Mouse (Mus musculus): ENCODE measurements around the gene 4930572O03Rik. TPM values are rescaled to one million over a fixed set of nuclear protein-coding genes. Genes with fewer than 3 reads are reported as not detected.
"Not testable (repeated sequence)": the region's sequence is repeated elsewhere in the genome, so short reads cannot be mapped to it uniquely, and the experiment has no call there.

The 4930572O03Rik gene
- polyA plus RNA-seq, 1 experiment from 2014 or later = not detected

DNA sequence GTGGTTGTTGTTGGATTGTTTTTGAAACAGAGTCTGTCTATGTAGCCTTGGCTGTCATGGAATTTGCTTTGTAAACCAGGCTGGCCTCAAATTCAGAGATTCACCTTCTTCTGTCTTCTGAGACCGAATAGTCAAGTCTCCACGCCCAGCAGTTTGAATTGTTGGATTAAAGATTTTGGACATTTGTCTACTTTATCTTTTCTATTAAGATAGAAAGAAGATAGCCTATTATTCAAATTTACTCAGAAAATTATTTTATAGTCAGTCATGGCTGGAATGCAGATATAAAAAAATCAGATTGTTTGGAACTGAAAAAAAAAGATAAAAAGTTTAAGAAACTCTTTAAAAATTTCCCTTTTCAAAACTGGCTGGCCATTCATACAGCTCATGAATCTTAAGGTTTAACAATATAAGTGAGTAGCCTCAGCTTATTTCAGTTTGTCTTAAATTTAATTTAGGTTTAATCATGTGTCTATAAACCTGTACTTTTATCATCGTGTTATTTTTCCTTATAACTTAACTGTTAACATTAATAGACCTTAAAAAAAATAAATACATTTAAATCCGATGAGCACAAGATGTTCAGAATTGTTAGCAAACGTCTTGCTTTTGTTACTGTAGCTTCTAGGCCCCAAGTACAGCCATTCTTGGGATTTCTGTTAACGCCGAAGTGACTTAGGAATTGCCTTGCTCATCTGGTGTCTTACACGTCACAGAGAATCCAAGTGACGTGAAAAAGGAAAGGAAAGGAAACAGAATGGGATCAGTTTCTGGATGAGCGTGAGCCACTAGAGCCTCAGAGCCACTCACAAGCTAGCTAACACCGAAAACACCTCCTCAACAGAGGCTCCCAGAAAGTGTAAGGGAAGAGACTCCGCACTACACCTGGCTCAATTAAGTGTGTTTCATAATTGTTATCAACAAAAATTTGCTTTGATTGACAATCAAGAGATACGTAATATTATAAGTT, 23.4 kb upstream of the 4930572O03Rik start:
- not testable (repeated sequence) for H3K4me1 ChIP-seq (ENCODE audit: control insufficient read depth, insufficient read depth, low read length); H3K36me3 ChIP-seq (ENCODE audit: control insufficient read depth, insufficient read depth, low read length); H3K9me3 ChIP-seq (ENCODE audit: control insufficient read depth, low read length); H3K4me2 ChIP-seq (ENCODE audit: low read depth, low read length); H3K27me3 ChIP-seq (ENCODE audit: control insufficient read depth, insufficient read depth, low read length); H3K9ac ChIP-seq (replicated peaks; ENCODE audit: low read depth, low read length); H3K27ac ChIP-seq (ENCODE audit: low read depth, low read length); H3K4me3 ChIP-seq (ENCODE audit: low read depth, low read length)
- peak; percentile 71 for ATAC-seq (ENCODE audit: low read depth)
- 72% methylated on average over 13 of the region's 13 CpGs for WGBS

- H3K27me3 ChIP-seq (ENCODE audit: control insufficient read depth, insufficient read depth, low read length); ATAC-seq (ENCODE audit: low read depth); H3K4me1 ChIP-seq (ENCODE audit: control insufficient read depth, insufficient read depth, low read length); H3K27ac ChIP-seq (ENCODE audit: low read depth, low read length); H3K4me3 ChIP-seq (ENCODE audit: low read depth, low read length); H3K4me2 ChIP-seq (ENCODE audit: low read depth, low read length); H3K9ac ChIP-seq (replicated peaks; ENCODE audit: low read depth, low read length); H3K9me3 ChIP-seq (ENCODE audit: control insufficient read depth, low read length); H3K36me3 ChIP-seq (ENCODE audit: control insufficient read depth, insufficient read depth, low read length): not testable (repeated sequence)
- WGBS = 68% methylated on average over 2 of the region's 2 CpGs
Measured at GRCm38 (mm10) chr5:15678907-15679306, 22.0 kb upstream of the 4930572O03Rik start.

DNA sequence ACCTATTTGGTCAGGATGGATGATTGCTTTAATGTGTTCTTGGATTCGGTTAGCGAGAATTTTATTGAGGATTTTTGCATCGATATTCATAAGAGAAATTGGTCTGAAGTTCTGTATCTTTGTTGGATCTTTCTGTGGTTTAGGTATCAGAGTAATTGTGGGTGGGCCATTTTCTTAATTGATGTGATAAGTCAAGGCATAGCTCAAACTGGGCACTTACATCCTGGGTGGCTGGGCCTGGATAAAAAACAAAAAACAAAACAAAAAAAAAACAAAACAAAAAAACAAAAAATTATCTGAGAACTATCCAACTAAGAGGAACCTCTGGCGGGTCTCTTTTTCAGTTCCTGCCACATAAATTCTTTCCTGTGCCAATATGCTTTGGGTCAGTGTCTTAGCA, 20.9 kb upstream of the 4930572O03Rik start:
- H3K9me3 ChIP-seq (ENCODE audit: control insufficient read depth, low read length); H3K4me2 ChIP-seq (ENCODE audit: low read depth, low read length); H3K27ac ChIP-seq (ENCODE audit: low read depth, low read length); H3K36me3 ChIP-seq (ENCODE audit: control insufficient read depth, insufficient read depth, low read length); H3K9ac ChIP-seq (replicated peaks; ENCODE audit: low read depth, low read length); H3K4me1 ChIP-seq (ENCODE audit: control insufficient read depth, insufficient read depth, low read length); H3K27me3 ChIP-seq (ENCODE audit: control insufficient read depth, insufficient read depth, low read length); H3K4me3 ChIP-seq (ENCODE audit: low read depth, low read length): not testable (repeated sequence)
- WGBS = 81% methylated on average over 2 of the region's 4 CpGs
- ATAC-seq (ENCODE audit: low read depth) = peak; percentile 61; the same call in 1 of the 2 replicates

- H3K4me2 ChIP-seq (ENCODE audit: low read depth, low read length); H3K9ac ChIP-seq (replicated peaks; ENCODE audit: low read depth, low read length); H3K27me3 ChIP-seq (ENCODE audit: control insufficient read depth, insufficient read depth, low read length); H3K4me1 ChIP-seq (ENCODE audit: control insufficient read depth, insufficient read depth, low read length); H3K9me3 ChIP-seq (ENCODE audit: control insufficient read depth, low read length); H3K36me3 ChIP-seq (ENCODE audit: control insufficient read depth, insufficient read depth, low read length); H3K27ac ChIP-seq (ENCODE audit: low read depth, low read length); H3K4me3 ChIP-seq (ENCODE audit: low read depth, low read length): not testable (repeated sequence)
- WGBS = 92% methylated on average over 5 of the region's 8 CpGs
- ATAC-seq (ENCODE audit: low read depth) = peak; percentile 61
Measured at GRCm38 (mm10) chr5:15674429-15675244, 17.8 kb upstream of the 4930572O03Rik start.

GRCm38 (mm10) chr5:15673989-15674388, 17.1 kb upstream of the 4930572O03Rik start:
- H3K27ac ChIP-seq (ENCODE audit: low read depth, low read length); H3K4me1 ChIP-seq (ENCODE audit: control insufficient read depth, insufficient read depth, low read length); H3K9ac ChIP-seq (replicated peaks; ENCODE audit: low read depth, low read length); ATAC-seq (ENCODE audit: low read depth); H3K4me3 ChIP-seq (ENCODE audit: low read depth, low read length); H3K36me3 ChIP-seq (ENCODE audit: control insufficient read depth, insufficient read depth, low read length); H3K9me3 ChIP-seq (ENCODE audit: control insufficient read depth, low read length); H3K4me2 ChIP-seq (ENCODE audit: low read depth, low read length); H3K27me3 ChIP-seq (ENCODE audit: control insufficient read depth, insufficient read depth, low read length): not testable (repeated sequence)
- 63% methylated on average over 2 of the region's 2 CpGs for WGBS

- 85% methylated on average over 7 of the region's 18 CpGs for WGBS
- H3K4me3 ChIP-seq (ENCODE audit: low read depth, low read length); ATAC-seq (ENCODE audit: low read depth); H3K36me3 ChIP-seq (ENCODE audit: control insufficient read depth, insufficient read depth, low read length); H3K27me3 ChIP-seq (ENCODE audit: control insufficient read depth, insufficient read depth, low read length); H3K9me3 ChIP-seq (ENCODE audit: control insufficient read depth, low read length); H3K4me2 ChIP-seq (ENCODE audit: low read depth, low read length); H3K27ac ChIP-seq (ENCODE audit: low read depth, low read length); H3K4me1 ChIP-seq (ENCODE audit: control insufficient read depth, insufficient read depth, low read length); H3K9ac ChIP-seq (replicated peaks; ENCODE audit: low read depth, low read length): not testable (repeated sequence)
Measured at GRCm38 (mm10) chr5:15670789-15671188, 13.9 kb upstream of the 4930572O03Rik start.

GRCm38 (mm10) chr5:15663847-15664246, 7.0 kb upstream of the 4930572O03Rik start:
- 77% methylated on average over 7 of the region's 7 CpGs for WGBS
- H3K27ac ChIP-seq (ENCODE audit: low read depth, low read length); ATAC-seq (ENCODE audit: low read depth): not testable (repeated sequence)

GRCm38 (mm10) chr5:15652334-15652733, 4.5 kb downstream of the 4930572O03Rik start:
- 54% methylated on average over 2 of the region's 2 CpGs for WGBS
- not testable (repeated sequence) for H3K27me3 ChIP-seq (ENCODE audit: control insufficient read depth, insufficient read depth, low read length)

More at GRCm38 (mm10) chr5:15663847-15664246, 7.0 kb upstream of the 4930572O03Rik start:
- not testable (repeated sequence) for H3K27me3 ChIP-seq (ENCODE audit: control insufficient read depth, insufficient read depth, low read length); H3K4me1 ChIP-seq (ENCODE audit: control insufficient read depth, insufficient read depth, low read length); H3K4me3 ChIP-seq (ENCODE audit: low read depth, low read length); H3K9ac ChIP-seq (replicated peaks; ENCODE audit: low read depth, low read length); H3K36me3 ChIP-seq (ENCODE audit: control insufficient read depth, insufficient read depth, low read length); H3K9me3 ChIP-seq (ENCODE audit: control insufficient read depth, low read length); H3K4me2 ChIP-seq (ENCODE audit: low read depth, low read length)

GRCm38 (mm10) chr5:15645707-15646106, 11.2 kb downstream of the 4930572O03Rik start:
- H3K36me3 ChIP-seq (ENCODE audit: control insufficient read depth, insufficient read depth, low read length); H3K27me3 ChIP-seq (ENCODE audit: control insufficient read depth, insufficient read depth, low read length); H3K9me3 ChIP-seq (ENCODE audit: control insufficient read depth, low read length); H3K27ac ChIP-seq (ENCODE audit: low read depth, low read length); H3K9ac ChIP-seq (replicated peaks; ENCODE audit: low read depth, low read length); H3K4me1 ChIP-seq (ENCODE audit: control insufficient read depth, insufficient read depth, low read length); H3K4me3 ChIP-seq (ENCODE audit: low read depth, low read length); ATAC-seq (ENCODE audit: low read depth); H3K4me2 ChIP-seq (ENCODE audit: low read depth, low read length): not testable (repeated sequence)
- WGBS = 33% methylated on average over 6 of the region's 6 CpGs

More at GRCm38 (mm10) chr5:15652334-15652733, 4.5 kb downstream of the 4930572O03Rik start:
- not testable (repeated sequence) for H3K4me3 ChIP-seq (ENCODE audit: low read depth, low read length); H3K36me3 ChIP-seq (ENCODE audit: control insufficient read depth, insufficient read depth, low read length); H3K9me3 ChIP-seq (ENCODE audit: control insufficient read depth, low read length); H3K27ac ChIP-seq (ENCODE audit: low read depth, low read length); ATAC-seq (ENCODE audit: low read depth); H3K4me1 ChIP-seq (ENCODE audit: control insufficient read depth, insufficient read depth, low read length); H3K9ac ChIP-seq (replicated peaks; ENCODE audit: low read depth, low read length); H3K4me2 ChIP-seq (ENCODE audit: low read depth, low read length)

All from neural tube, embryonic 14.5 days (tissue).